Mouse (Mus musculus) adrenal gland, postnatal 25 days (tissue): ENCODE measurements around the gene Ifna4. TPM values are rescaled to one million over a fixed set of nuclear protein-coding genes. Genes with fewer than 3 reads are reported as not detected.
A peak's percentile ranks its signal among the peaks of the same experiment; 100 is the strongest.

Source experiments
- DNase-seq: peaks from one replicate; pipeline ENCODE4 v3.0.0; 2021; ENCODE audit warnings: mixed read lengths
- total RNA-seq: library from RNA; stranded (reverse); gene quantifications from 2 replicates; pipeline ENCODE4 v1.2.3, GENCODE M21; 2021

The Ifna4 gene
- total RNA-seq, 1 experiment from 2014 or later: not detected

DNA sequence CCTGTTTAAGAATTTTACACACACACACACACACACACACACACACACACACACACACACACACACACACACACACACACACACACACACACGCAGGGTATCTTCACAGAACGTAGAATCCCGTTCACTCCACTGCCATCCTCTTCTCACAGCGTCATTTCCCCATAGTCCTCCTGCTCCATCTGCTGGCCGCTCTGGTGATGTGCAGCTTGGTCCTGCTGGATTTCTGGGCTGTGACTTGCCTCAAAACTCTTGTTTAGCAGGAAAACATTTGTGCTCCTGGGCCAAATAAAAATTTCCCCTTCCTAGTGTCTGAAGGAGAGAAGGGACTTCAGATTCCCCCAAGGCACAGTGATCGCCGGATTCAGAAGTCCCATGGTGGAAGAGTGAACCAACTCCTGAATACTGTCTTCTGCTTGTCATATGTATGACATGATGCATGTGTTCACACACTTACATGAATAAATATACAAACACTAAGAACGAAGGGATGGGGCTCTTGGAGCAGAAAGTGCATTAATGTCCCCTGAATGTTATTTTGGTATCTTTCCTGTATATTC, 25.8 kb downstream of the Ifna4 start:
- DNase-seq: peak; percentile 72

DNA sequence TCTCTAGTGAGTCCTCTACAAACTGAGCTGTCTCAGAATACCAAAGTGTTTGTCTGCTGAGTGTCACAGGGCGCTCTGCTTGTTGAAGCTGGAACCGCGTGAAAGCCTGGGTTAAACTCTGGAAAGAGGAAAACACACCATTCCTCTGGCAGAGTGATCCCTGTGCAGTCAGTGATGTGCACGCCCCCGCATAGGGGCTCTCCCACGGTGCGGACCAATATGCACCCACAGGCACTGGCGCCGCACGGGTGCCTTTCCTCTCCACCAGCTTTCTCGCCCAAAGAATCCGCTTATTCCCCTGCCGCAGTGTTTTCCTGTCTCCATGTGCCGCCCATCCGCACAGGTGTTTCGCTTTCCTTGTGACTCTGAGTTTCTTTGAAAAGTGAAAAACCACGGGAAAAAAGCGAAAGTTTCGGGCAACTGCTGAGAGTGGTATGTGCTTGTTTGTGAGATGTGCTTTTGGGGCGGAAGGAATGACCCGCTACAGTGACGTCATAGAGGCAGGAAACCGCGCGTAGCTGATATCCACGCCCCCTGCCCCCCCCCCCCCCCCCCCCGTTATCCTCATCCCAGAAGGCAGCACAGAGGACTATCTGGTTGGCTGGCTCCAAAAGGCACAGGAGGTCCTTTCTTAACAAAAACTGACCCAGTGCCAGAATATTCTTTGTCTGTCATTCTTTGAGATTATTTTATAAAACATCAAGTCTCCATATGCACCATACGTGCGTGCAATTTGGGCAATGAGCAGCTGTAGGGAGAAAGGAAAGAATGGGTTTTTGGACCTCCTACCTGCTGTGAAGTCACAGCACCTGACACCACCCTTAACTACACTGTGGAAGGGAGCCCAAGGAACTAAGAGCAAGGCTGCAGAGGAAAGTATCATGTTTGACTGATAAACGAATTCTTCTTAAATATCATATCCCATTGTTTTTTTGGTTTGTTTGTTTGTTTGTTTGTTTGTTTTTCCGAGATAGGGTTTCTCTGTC, 26.6 kb downstream of the Ifna4 start:
- peak; percentile 9 for DNase-seq

DNA sequence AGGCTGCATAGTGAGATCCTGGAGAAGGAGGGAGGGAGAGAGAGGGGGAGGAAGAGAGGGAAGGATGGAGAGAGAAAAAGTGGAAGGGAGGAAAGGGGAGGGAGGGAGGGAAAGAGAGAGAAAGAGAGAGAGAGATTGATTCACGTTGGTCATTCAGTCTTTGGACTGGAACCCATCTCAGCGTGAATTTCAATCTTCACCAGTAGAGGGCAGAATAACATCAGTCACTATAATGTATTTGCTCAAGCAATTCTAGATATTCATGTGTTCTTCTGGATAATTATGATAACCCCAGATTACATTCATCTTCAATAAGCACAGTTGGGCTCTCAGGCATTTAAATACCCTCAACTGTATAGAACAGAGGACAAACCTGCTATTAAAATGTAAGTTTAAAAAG, 31.0 kb downstream of the Ifna4 start:
- DNase-seq: no peak

DNA sequence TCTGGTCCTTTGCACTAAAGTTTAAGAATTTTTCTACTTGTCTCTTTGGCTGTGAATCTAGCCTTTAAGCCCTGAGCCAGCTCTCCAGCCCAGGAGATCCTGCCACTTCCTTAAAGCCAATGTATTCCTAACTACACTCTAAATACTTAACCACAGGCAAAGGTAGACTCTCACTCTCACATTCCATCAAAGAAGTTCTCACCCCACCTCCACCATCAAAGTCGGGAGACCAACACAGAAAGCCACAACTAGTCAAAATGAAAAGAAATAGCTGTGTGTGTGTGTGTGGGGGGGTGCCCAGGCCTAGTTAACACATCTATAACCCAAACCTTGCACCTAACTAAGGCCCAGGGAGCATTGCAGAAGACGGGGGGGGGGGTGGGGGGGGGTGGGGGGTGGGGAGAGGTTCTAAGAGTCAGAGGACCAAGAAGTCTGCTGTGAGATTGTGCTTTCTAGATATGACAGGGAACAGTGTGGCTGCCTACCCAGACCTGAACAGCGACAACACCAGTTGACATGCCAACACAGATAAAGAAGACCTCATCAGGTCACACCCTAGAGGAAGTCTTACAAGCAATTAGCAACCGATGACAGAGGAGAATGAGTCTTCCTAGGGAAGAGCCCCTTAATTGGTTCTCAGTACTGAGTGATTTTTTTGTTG, 33.9 kb downstream of the Ifna4 start:
- DNase-seq: no peak

DNA sequence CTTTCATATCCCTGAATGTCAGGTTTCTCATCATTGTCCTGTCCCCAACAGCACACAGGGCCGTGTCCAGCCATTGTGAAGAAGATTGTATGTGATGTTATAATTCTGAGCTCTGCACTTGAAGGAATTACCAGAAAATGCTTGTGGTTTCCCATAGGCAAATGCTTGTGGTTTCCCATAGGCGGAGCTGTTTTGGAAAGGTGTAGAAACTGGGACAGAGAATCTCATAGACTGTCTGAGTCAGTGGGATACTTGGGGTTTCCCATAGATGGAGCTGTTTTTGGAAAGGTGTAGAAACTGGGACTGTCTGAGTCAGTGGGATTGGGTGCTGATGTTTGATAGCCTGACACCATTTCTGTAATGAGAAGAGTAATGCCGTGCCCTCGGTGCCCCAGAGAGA, 34.9 kb downstream of the Ifna4 start:
- no peak for DNase-seq

DNA sequence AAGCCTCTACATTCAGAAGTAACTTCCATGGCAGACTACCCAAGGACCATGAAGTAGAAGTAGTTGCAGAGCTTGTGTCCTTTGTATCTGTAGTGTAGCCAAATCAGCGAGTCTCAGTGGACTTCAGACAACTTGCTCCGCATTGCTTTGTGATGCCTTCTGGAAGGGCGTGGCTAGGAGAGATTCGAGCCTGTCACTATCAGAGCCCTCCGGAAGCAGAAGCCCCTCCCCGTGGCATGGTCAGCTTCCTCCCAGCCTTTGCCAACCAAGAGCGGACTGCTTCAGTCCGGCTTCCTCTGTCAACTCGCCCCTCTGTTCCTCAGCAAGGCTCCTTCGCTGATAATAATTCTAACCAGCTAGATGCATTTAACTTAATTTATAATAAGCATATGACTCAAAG, 36.6 kb downstream of the Ifna4 start:
- no peak for DNase-seq

DNA sequence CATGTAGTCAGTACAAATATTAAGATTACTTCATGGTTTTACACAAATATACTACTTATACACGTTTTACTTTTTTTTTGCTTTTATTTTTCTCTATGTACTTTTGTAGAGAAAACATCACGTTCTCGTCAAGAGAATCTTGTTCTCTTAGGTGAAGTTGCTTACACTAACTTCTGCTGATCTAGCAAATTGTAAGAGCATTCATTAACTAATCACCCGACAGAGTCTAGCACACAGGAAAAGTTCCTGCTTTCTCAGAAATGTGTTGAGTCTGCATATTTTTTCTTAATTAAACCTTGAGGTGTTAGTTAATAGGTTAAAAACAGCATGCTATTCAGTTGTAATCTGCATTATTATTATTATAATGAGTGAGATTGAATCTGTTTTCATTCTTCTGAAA, 37.1 kb downstream of the Ifna4 start:
- no peak for DNase-seq

DNA sequence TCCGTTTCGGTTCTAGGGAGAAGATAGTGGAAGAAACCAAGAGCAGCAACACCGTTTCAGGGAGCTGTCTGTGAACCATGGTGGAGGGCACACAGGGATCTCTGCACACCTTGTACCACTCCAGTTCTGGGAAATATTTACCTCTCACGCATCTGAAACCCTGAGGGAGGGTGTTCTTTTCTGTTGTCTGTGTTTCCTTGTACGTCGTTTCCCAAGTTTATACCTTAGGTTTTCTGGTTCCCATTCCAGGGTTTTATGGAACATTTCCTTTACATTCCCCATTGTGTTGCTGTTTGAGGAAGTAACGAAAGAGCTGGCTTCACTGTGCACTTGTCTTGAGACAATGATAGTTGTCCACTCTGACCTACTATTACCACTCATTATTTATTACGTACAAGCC, 38.4 kb downstream of the Ifna4 start, which contains the start of gene Ifne:
Gene Ifne (minus strand): TSS at position 101 of the 400 bp plus-strand sequence.
- no peak for DNase-seq

DNA sequence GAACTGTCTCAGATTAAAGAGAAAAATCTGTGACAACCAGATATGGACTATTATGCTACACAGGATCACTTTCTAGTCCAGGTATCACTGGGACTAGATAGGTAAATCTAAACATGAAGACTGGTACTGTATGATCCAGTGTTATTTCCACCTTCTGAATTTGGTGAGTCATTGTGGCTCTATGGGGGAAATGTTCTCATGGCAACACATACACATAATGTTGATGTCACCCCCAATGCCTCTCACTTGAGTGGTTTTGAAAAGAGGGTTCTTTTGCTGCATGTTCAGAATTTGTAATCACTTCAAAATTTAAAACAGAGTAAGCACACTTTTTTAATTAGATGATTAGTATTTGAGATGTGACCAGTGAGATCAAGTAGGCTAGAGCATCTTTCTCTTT, 46.6 kb downstream of the Ifna4 start:
- DNase-seq: no peak

Other genes with a start within 250 kb of the Ifna4 start
- not detected in 2 replicates for gene Ifna9, start 249.5 kb upstream of the Ifna4 start, total RNA-seq
- gene Ifna12, start 238.5 kb upstream of the Ifna4 start, total RNA-seq: not detected in 2 replicates
- gene C87499, start 207.4 kb upstream of the Ifna4 start, total RNA-seq: not detected in 2 replicates
- gene Ifna13, start 197.4 kb upstream of the Ifna4 start, total RNA-seq: not detected in 2 replicates
- not detected in 2 replicates for gene Ifna16, start 164.9 kb upstream of the Ifna4 start, total RNA-seq
- gene Ifna2, start 157.9 kb upstream of the Ifna4 start, total RNA-seq: not detected in 2 replicates
- gene Ifnab, start 150.5 kb upstream of the Ifna4 start, total RNA-seq: not detected in 2 replicates
- 0.73 and 0.95 TPM in 2 replicates for gene Gm26566, start 120.1 kb upstream of the Ifna4 start, total RNA-seq
- gene Klhl9, start 119.4 kb upstream of the Ifna4 start, total RNA-seq: 83.9 and 94.1 TPM in 2 replicates
- gene Gm13271, start 87.0 kb upstream of the Ifna4 start, total RNA-seq: not detected in 2 replicates
- gene Gm13283, start 81.7 kb upstream of the Ifna4 start, total RNA-seq: not detected in 2 replicates
- gene Gm13290, start 68.0 kb upstream of the Ifna4 start, total RNA-seq: not detected in 2 replicates
- not detected in 2 replicates for gene Gm13289, start 64.9 kb upstream of the Ifna4 start, total RNA-seq
- gene Gm13272, start 62.0 kb upstream of the Ifna4 start, total RNA-seq: not detected in 2 replicates
- not detected in 2 replicates for gene Ifnz, start 59.7 kb upstream of the Ifna4 start, total RNA-seq
- gene Gm13276, start 56.2 kb upstream of the Ifna4 start, total RNA-seq: not detected in 2 replicates
- not detected in 2 replicates for gene Gm13277, start 53.2 kb upstream of the Ifna4 start, total RNA-seq
- gene Gm13278, start 50.3 kb upstream of the Ifna4 start, total RNA-seq: not detected in 2 replicates
- gene Gm13275, start 47.4 kb upstream of the Ifna4 start, total RNA-seq: not detected in 2 replicates
- gene Gm13279, start 44.5 kb upstream of the Ifna4 start, total RNA-seq: not detected in 2 replicates
- gene Gm13285, start 42.2 kb upstream of the Ifna4 start, total RNA-seq: 0.36 TPM in 1 of 2 replicates, not detected in the other
- gene Gm13287, start 38.6 kb upstream of the Ifna4 start, total RNA-seq: not detected in 2 replicates
- gene Gm13288, start 36.3 kb upstream of the Ifna4 start, total RNA-seq: not detected in 2 replicates
- gene Ifna7, start 25.6 kb upstream of the Ifna4 start, total RNA-seq: not detected in 2 replicates
- gene Ifna11, start 21.9 kb upstream of the Ifna4 start, total RNA-seq: not detected in 2 replicates
- gene Ifna6, start 14.4 kb upstream of the Ifna4 start, total RNA-seq: not detected in 2 replicates
- not detected in 2 replicates for gene Ifna5, start 6.3 kb upstream of the Ifna4 start, total RNA-seq
- gene Ifna1, start 8.2 kb downstream of the Ifna4 start, total RNA-seq: not detected in 2 replicates
- not detected in 2 replicates for gene Ifne, start 38.3 kb downstream of the Ifna4 start, total RNA-seq